7 mouse cellular contexts compared by ENCODE assay signal in genomic region chr19:16435531-16436231, GRCm38 (mm10). TPM values are rescaled to one million over a fixed set of nuclear protein-coding genes. Genes with fewer than 3 reads are reported as not detected.
A peak's percentile ranks its signal among the peaks of the same experiment; 100 is the strongest.
DNase-seq lines count a peak whose midpoint lies in the region; ATAC-seq lines count a peak whose summit lies in the region.

Gene Gna14 (plus strand): TSS chr19:16435762.

- peak within 1 kb of the TSS; percentile 55 for H3K4me3 ChIP-seq in intestine, embryonic 14.5 days (ENCODE audit: low read depth, low read length)
- peak within 1 kb of the TSS; percentile 41 for H3K4me3 ChIP-seq in limb, embryonic 15.5 days
- peak within 1 kb of the TSS; percentile 37 for H3K4me3 ChIP-seq in midbrain, embryonic 15.5 days

- no peaks in the 10 kb centered on the region for H3K27me3 ChIP-seq in intestine, embryonic 14.5 days (replicated peaks; ENCODE audit: control insufficient read depth, insufficient read depth, low read length)
- H3K27me3 ChIP-seq in limb, embryonic 15.5 days = peaks cover 43% of the 10 kb centered on the region
- peaks cover 38% of the 10 kb centered on the region for H3K27me3 ChIP-seq in midbrain, embryonic 15.5 days (replicated peaks)

- H3K4me1 ChIP-seq in intestine, embryonic 14.5 days (replicated peaks; ENCODE audit: control insufficient read depth, insufficient read depth, low read length) = peaks cover 28% of the 10 kb centered on the region
- peaks cover 31% of the 10 kb centered on the region for H3K4me1 ChIP-seq in limb, embryonic 15.5 days
- H3K4me1 ChIP-seq in midbrain, embryonic 15.5 days = peaks cover 21% of the 10 kb centered on the region

- peak; percentile 70 for DNase-seq in adrenal gland, postnatal 25 days
- peak; percentile 88 for DNase-seq in embryo, embryonic 10 days (ENCODE audit: low spot score)
- DNase-seq in gastrocnemius, postnatal 25 days = peak; percentile 54
- peak; percentile 89 for DNase-seq in intestine, embryonic 14.5 days (ENCODE audit: low spot score)
- peak; percentile 44 to 76 for DNase-seq in spleen, postnatal 10 days (ENCODE audit: low spot score in 2 of 2)

- H3K36me3 ChIP-seq in intestine, embryonic 14.5 days (ENCODE audit: control insufficient read depth, insufficient read depth, low read length) = no peaks in the 10 kb centered on the region
- H3K36me3 ChIP-seq in limb, embryonic 15.5 days = no peaks in the 10 kb centered on the region
- H3K36me3 ChIP-seq in midbrain, embryonic 15.5 days (replicated peaks) = no peaks in the 10 kb centered on the region

- peak within 1 kb of the TSS; percentile 66 for H3K4me2 ChIP-seq in intestine, embryonic 14.5 days (ENCODE audit: low read length)
- peak within 1 kb of the TSS; percentile 65 for H3K4me2 ChIP-seq in limb, embryonic 15.5 days
- H3K4me2 ChIP-seq in midbrain, embryonic 15.5 days = peak within 1 kb of the TSS; percentile 81

- H3K9me3 ChIP-seq in intestine, embryonic 14.5 days (ENCODE audit: control insufficient read depth, low read length) = no peaks in the 10 kb centered on the region
- no peaks in the 10 kb centered on the region for H3K9me3 ChIP-seq in limb, embryonic 15.5 days
- no peaks in the 10 kb centered on the region for H3K9me3 ChIP-seq in midbrain, embryonic 15.5 days

- H3K9ac ChIP-seq in intestine, embryonic 14.5 days (ENCODE audit: low read length) = peak within 1 kb of the TSS; percentile 60
- 0 out of 2 replicates have a peak within 1 kb of the TSS, but pooled peaks have one; percentile 1 for H3K9ac ChIP-seq in limb, embryonic 15.5 days
- peak within 1 kb of the TSS; percentile 37; the same call in 1 of the 2 replicates for H3K9ac ChIP-seq in midbrain, embryonic 15.5 days

- peak; percentile 58 for ATAC-seq in intestine, embryonic 14.5 days (replicated peaks; ENCODE audit: low FRiP score, low TSS enrichment, low read depth)
- peak; percentile 62 for ATAC-seq in limb, embryonic 15.5 days (ENCODE audit: insufficient number of reproducible peaks, low FRiP score, low TSS enrichment, low read depth)
- peak; percentile 75 for ATAC-seq in midbrain, embryonic 15.5 days (replicated peaks)

- H3K27ac ChIP-seq in intestine, embryonic 14.5 days (ENCODE audit: low read depth) = peak within 1 kb of the TSS; percentile 30
- H3K27ac ChIP-seq in limb, embryonic 15.5 days = peak within 1 kb of the TSS; percentile 70
- H3K27ac ChIP-seq in midbrain, embryonic 15.5 days = no peak within 1 kb of the TSS

- 1% methylated on average over 27 of the region's 27 CpGs for WGBS in intestine, embryonic 14.5 days
- under 1% methylated on average over 27 of the region's 27 CpGs for WGBS in limb, embryonic 15.5 days
- WGBS in midbrain, embryonic 15.5 days = 1% methylated on average over 27 of the region's 27 CpGs

RNA-seq across cellular contexts. Expression of gene Gna14, which starts in this region (rescaled TPM):
- total RNA-seq in adrenal gland, postnatal 25 days (2021) = 31.3 and 32.4 TPM in 2 replicates
- under 1 TPM; 0.32 to 0.64 TPM for total RNA-seq in gastrocnemius, postnatal 25 days (2021)
- polyA plus RNA-seq in intestine, embryonic 14.5 days (2014; fragmentation: Nextera tagmentation; extraction: Ambion mirVana) = 23.8 and 24.8 TPM in 2 replicates
- polyA plus RNA-seq in limb, embryonic 15.5 days (2015; fragmentation: Nextera tagmentation; extraction: Ambion mirVana) = 5.2 and 7.2 TPM in 2 replicates
- 0.49 and 0.56 TPM in 2 replicates for polyA plus RNA-seq in midbrain, embryonic 15.5 days (2015; fragmentation: Nextera tagmentation; extraction: Ambion mirVana)

Comparison
In these comparisons a context has a peak if more than half of its experiments do, and no peak if none do; other contexts are left out.
1. RNA of gene Gna14 (total RNA-seq): 31.3 to 32.4 TPM in adrenal gland, postnatal 25 days; 0.32 to 0.64 TPM in gastrocnemius, postnatal 25 days; every median in the first group is over 10 times any median in the second.
2. Peak in DNase-seq in gastrocnemius, postnatal 25 days; RNA of the gene not detected or under 1 TPM.
3. Peak in ATAC-seq, H3K4me3 ChIP-seq, H3K9ac ChIP-seq and H3K4me2 ChIP-seq in midbrain, embryonic 15.5 days; RNA of the gene not detected or under 1 TPM.
4. H3K9ac ChIP-seq: peak in every context shown above with its lines; median percentile 60 in intestine, embryonic 14.5 days; 37 in midbrain, embryonic 15.5 days; 1 in limb, embryonic 15.5 days.
5. Peak in every context shown above with its lines, with median percentiles within 50 percentile points of each other: DNase-seq, ATAC-seq, H3K4me2 ChIP-seq and H3K4me3 ChIP-seq.